In the genomic region with DNA sequence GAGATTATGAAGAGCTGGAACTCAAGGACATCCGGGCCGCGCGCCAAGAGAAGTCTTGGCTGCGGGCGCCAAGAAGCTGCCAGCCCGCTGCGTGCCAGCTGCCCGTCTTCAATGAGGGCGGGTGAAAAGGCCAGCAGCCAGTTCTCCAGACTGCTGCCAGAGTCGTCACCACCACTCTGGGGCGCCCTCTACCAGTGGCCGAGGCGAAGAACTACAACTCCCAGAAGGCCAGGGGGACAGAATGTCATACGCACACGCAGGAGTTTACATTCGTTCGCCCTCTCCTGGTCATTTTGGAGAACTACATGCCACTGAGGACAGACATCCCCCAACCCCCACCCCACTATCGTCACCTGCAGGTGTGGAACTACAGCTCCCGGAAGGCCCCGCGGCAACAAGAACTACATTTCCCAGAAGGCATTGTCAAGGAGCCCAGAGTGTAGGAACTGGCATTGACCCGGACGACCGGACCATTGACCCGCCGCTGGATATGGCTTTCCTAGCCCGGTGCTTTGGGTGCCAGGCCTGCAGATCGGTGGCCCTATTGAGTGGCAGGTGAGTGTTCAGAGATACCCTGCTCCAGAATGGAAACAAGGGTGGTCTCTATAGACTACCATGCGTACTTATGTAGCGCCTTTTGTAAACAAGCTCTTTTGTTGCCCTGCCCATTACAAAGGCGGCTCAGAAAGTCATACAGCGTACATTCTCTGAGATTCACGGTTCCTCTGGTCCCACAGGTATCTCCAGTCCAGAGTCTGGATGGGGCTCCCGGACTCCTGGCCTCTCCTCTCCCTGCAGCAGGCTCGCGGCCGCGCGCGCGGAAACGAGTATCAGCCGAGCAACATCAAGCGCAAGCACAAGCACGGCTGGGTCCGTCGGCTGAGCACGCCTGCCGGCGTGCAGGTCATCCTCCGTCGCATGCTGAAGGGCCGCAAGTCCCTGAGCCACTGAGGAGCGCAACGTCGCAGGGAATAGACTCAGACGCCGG, we compare ENCODE assay signal across 8 mouse cellular contexts. TPM values are rescaled to one million over a fixed set of nuclear protein-coding genes. Genes with fewer than 3 reads are reported as not detected.
DNase-seq lines count a peak whose midpoint lies in the region; ATAC-seq and TF ChIP-seq lines count a peak whose summit lies in the region.

Mrpl34 (plus strand) TSS at position 447 of the 988 bp plus-strand sequence.

- H3K9me3 ChIP-seq in embryonic facial prominence, embryonic 15.5 days (replicated peaks): no peaks in the 10 kb centered on the region
- H3K9me3 ChIP-seq in limb, embryonic 14.5 days (ENCODE audit: control insufficient read depth, low read length): no peaks in the 10 kb centered on the region
- H3K9me3 ChIP-seq in midbrain, postnatal 0 days (ENCODE audit: low read length): no peaks in the 10 kb centered on the region

- peak; percentile 100 for DNase-seq in 416B (ENCODE audit: low read depth)
- peak; percentile 99 for DNase-seq in heart, adult 8-10 months (ENCODE audit: low spot score)
- DNase-seq in kidney, adult 9 months: peak; percentile 100
- DNase-seq in limb, embryonic 14.5 days (ENCODE audit: low spot score): peak; percentile 99
- DNase-seq in midbrain, postnatal 0 days (ENCODE audit: low spot score): peak; percentile 99
- peak; percentile 96 to 97 for DNase-seq in spleen, postnatal 14 days (ENCODE audit: low spot score in 2 of 2)

- H3K4me2 ChIP-seq in embryonic facial prominence, embryonic 15.5 days (replicated peaks): peak within 1 kb of the TSS; percentile 84
- H3K4me2 ChIP-seq in limb, embryonic 14.5 days (replicated peaks; ENCODE audit: low read depth, low read length, severe bottlenecking): peak within 1 kb of the TSS; percentile 83
- peak within 1 kb of the TSS; percentile 86 for H3K4me2 ChIP-seq in midbrain, postnatal 0 days (ENCODE audit: low read depth, low read length, poor library complexity, severe bottlenecking)

- under 1% methylated on average over 59 of the region's 59 CpGs for WGBS in bone marrow, adult 2 months
- WGBS in embryonic facial prominence, embryonic 15.5 days: under 1% methylated on average over 59 of the region's 59 CpGs
- under 1% methylated on average over 57 of the region's 59 CpGs for WGBS in limb, embryonic 14.5 days
- WGBS in midbrain, postnatal 0 days: under 1% methylated on average over 59 of the region's 59 CpGs

- peak within 1 kb of the TSS; percentile 51 for H3K9ac ChIP-seq in embryonic facial prominence, embryonic 15.5 days
- H3K9ac ChIP-seq in limb, embryonic 14.5 days (ENCODE audit: low read depth, low read length, severe bottlenecking): peak within 1 kb of the TSS; percentile 69
- peak within 1 kb of the TSS; percentile 93 for H3K9ac ChIP-seq in midbrain, postnatal 0 days (replicated peaks; ENCODE audit: low read length, poor library complexity, severe bottlenecking)

- peak within 1 kb of the TSS; percentile 83 for H3K4me3 ChIP-seq in bone marrow, adult 2 months (replicated peaks; ENCODE audit: control insufficient read depth, low read depth, low read length)
- peak within 1 kb of the TSS; percentile 94 for H3K4me3 ChIP-seq in embryonic facial prominence, embryonic 15.5 days (replicated peaks)
- peak within 1 kb of the TSS; percentile 85 for H3K4me3 ChIP-seq in limb, embryonic 14.5 days (replicated peaks; ENCODE audit: low read length)
- peak within 1 kb of the TSS; percentile 94 for H3K4me3 ChIP-seq in midbrain, postnatal 0 days (ENCODE audit: low read depth, low read length)

- H3K4me1 ChIP-seq in bone marrow, adult 2 months (ENCODE audit: control insufficient read depth, insufficient read depth, low read length): peaks cover 2% of the 10 kb centered on the region; the same call in 1 of the 2 replicates
- H3K4me1 ChIP-seq in embryonic facial prominence, embryonic 15.5 days: peaks cover 43% of the 10 kb centered on the region
- H3K4me1 ChIP-seq in limb, embryonic 14.5 days (ENCODE audit: control insufficient read depth, insufficient read depth, low read length): peaks cover 21% of the 10 kb centered on the region
- H3K4me1 ChIP-seq in midbrain, postnatal 0 days (ENCODE audit: insufficient read depth, low read length): peaks cover 5% of the 10 kb centered on the region; the same call in 1 of the 2 replicates

- no peaks in the 10 kb centered on the region for H3K27me3 ChIP-seq in embryonic facial prominence, embryonic 15.5 days
- no peaks in the 10 kb centered on the region for H3K27me3 ChIP-seq in limb, embryonic 14.5 days (ENCODE audit: control insufficient read depth, insufficient read depth, low read length)
- H3K27me3 ChIP-seq in midbrain, postnatal 0 days (ENCODE audit: insufficient read depth, low read length): no peaks in the 10 kb centered on the region

- TF ChIP-seq POLR2A in bone marrow, adult 2 months (IDR thresholded peaks at IDR 0.05; ENCODE audit: borderline replicate concordance, control insufficient read depth, low read depth, low read length): peak; percentile 45; the same call in 1 of the 2 replicates
- TF ChIP-seq POLR2A in limb, embryonic 14.5 days (IDR thresholded peaks at IDR 0.05; ENCODE audit: borderline replicate concordance, extremely low read depth, insufficient read depth, insufficient read length): no peak

- H3K27ac ChIP-seq in bone marrow, adult 2 months (ENCODE audit: control insufficient read depth, insufficient read depth, low read depth, low read length, poor library complexity): peak within 1 kb of the TSS; percentile 45
- H3K27ac ChIP-seq in embryonic facial prominence, embryonic 15.5 days (replicated peaks): peak within 1 kb of the TSS; percentile 94
- peak within 1 kb of the TSS; percentile 61 for H3K27ac ChIP-seq in limb, embryonic 14.5 days (replicated peaks; ENCODE audit: low read depth, low read length)
- H3K27ac ChIP-seq in midbrain, postnatal 0 days (ENCODE audit: low read depth, low read length): peak within 1 kb of the TSS; percentile 82

- peaks cover 15% of the 10 kb centered on the region; the same call in 1 of the 2 replicates for H3K36me3 ChIP-seq in embryonic facial prominence, embryonic 15.5 days
- H3K36me3 ChIP-seq in limb, embryonic 14.5 days (ENCODE audit: control insufficient read depth, insufficient read depth, low read length): peaks cover 16% of the 10 kb centered on the region
- peaks cover 9% of the 10 kb centered on the region for H3K36me3 ChIP-seq in midbrain, postnatal 0 days (ENCODE audit: insufficient read depth, low read length)

- ATAC-seq in embryonic facial prominence, embryonic 15.5 days (ENCODE audit: insufficient number of reproducible peaks, low FRiP score, low TSS enrichment, low read depth): peak; percentile 68
- peak; percentile 74 for ATAC-seq in limb, embryonic 14.5 days (ENCODE audit: low FRiP score, low read depth)
- ATAC-seq in midbrain, postnatal 0 days (ENCODE audit: low FRiP score): peak; percentile 77

- peak; percentile 93 for TF ChIP-seq CTCF in bone marrow, adult 2 months (IDR thresholded peaks at IDR 0.05; ENCODE audit: control insufficient read depth, insufficient read depth, low read length)
- peak; percentile 98 for TF ChIP-seq CTCF in midbrain, postnatal 0 days (IDR thresholded peaks at IDR 0.05)

RNA-seq across cellular contexts. Expression of gene Mrpl34, which starts in this region (rescaled TPM):
- 24.3 and 42.9 TPM in 2 replicates for polyA plus RNA-seq in bone marrow, adult 2 months (2011; ENCODE audit: insufficient read depth, insufficient read length, low replicate concordance, missing spikeins)
- 115 and 122 TPM in 2 replicates for polyA plus RNA-seq in embryonic facial prominence, embryonic 15.5 days (2015; fragmentation: Nextera tagmentation; extraction: Ambion mirVana)
- 100 to 1,000 TPM; 114 to 128 (median 119) TPM for total RNA-seq in heart, adult 8-10 months (2022)
- 62.3 and 70.6 TPM in 2 replicates for polyA plus RNA-seq in limb, embryonic 14.5 days (2012; rRNA removed)
- polyA plus RNA-seq in limb, embryonic 14.5 days (2014; fragmentation: Nextera tagmentation; extraction: Ambion mirVana): 121 and 130 TPM in 2 replicates
- total RNA-seq in midbrain, postnatal 0 days (2014; rRNA removed): 105 and 119 TPM in 2 replicates
- 163 and 165 TPM in 2 replicates for polyA plus RNA-seq in midbrain, postnatal 0 days (2015; fragmentation: Nextera tagmentation; extraction: Ambion mirVana)

Comparison
In these comparisons a context has a peak if more than half of its experiments do, and no peak if none do; other contexts are left out.
1. Peak in every context shown above with its lines: DNase-seq, ATAC-seq, H3K4me3 ChIP-seq and H3K27ac ChIP-seq.